Mouse (Mus musculus) gonadal fat pad, adult 2 months (tissue): ENCODE data around the gene Eipr1. TPM values are rescaled to one million over a fixed set of nuclear protein-coding genes. Genes with fewer than 3 reads are reported as not detected.
A peak's percentile ranks its signal among the peaks of the same experiment; 100 is the strongest.

Experiments
- DNase-seq: peaks from one replicate; pipeline ENCODE4 v3.0.0-alpha.2; 2012; ENCODE audit warnings: low read depth
- polyA plus RNA-seq: library from polyadenylated mRNA; depleted of rRNA; stranded (reverse); fragments of >200 nt; gene quantifications from 2 replicates; pipeline ENCODE4 v1.2.3, GENCODE M21; 2012

The Eipr1 gene
- polyA plus RNA-seq, 1 experiment, result 51.6 TPM

GRCm38 (mm10) chr12:28817891-28818290 lies 66.3 kb downstream of the Eipr1 start:
- DNase-seq, result no peak

DNA sequence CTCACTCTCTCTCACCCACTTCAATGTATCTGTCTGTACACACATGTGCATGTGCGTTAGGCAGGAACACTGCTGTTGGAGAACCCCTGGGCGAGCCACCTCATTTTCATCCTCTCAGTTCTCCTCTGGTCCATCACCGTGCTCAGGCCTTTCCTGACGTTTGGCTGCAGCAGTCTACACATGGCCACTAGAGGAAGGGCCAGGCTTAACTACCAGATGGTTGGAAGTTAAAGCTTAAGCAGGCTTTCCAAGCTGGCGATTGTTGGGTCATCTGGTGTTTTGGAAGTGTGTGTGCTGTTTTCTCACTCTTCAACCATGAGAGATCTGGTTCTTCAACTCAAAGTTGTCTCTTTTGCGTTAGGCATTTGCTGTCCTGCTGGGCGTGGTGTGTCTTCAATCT lies 71.9 kb downstream of the Eipr1 start:
- no peak for DNase-seq

GRCm38 (mm10) chr12:28829502-28829901 lies 77.9 kb downstream of the Eipr1 start:
- no peak for DNase-seq

DNA sequence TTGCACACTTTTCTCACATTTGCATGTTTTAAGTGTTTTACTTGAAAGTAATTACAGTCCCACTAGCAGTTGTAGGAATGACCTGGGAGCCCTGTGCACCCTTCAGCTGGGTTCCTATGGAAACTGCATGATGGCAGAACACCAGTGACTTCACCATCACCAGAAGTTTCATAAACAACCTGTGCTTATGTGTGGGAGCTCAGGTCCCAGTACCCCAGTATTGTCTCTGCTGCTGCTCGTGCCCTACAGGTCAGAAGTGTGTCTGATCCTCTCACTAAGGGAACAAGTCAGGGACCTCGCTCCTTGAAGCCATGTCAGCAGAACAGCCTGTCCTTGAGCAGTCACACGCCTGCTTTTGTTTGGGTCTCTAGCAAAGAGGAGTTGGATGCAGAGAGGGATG lies 78.9 kb downstream of the Eipr1 start:
- no peak for DNase-seq

DNA sequence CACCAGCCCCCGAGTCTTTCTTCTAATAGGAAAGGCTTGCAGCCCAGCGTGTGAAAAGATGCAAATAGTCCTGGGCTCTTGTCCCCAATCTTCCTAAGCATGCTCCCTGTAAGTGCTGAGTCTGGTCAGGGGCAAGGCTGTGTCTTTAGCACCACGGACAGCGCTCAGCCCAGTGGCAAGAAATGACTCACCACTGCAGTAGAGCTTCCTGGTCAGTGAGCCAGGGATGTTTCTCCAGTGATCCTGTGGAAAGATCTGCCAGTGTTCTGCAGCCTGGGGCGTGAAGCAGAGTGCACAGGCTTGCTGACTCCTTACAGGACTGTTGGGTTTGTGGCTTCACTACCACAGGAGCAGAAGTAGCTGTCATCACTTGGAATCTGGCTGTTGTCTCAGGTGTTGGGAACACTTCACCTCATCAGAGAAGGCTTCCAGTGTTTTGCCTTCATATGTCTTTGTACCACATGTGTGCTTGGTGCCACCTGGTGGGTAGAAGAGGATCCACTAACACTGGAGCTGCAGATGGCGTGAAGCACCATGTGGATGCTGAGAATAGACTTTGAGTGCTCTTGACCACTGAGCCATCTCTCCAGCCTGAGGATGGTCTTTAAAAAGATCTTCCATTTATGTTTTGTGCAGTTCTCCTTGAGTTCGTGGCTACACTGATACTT lies 79.6 kb downstream of the Eipr1 start:
- DNase-seq, result peak; percentile 49

DNA sequence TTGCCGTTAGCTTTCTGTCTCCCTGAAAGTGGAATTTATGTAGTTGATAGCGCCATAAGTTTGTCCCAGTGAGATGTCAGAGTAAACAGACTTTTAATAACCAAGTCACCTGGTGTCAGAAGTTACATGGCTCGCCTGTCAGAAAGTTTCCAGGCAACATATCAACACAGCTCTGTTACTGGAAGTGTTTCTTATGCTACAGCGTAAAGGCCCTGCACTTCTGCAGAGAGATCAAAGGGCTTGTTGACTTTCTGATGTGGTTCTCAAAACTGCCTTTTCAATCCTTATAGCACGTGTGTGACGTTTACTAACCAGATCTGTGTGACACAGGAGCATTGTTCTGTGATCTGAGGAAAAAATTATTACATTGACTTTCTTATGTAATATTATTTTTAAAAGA lies 82.7 kb downstream of the Eipr1 start:
- no peak for DNase-seq

GRCm38 (mm10) chr12:28835683-28836082 lies 84.1 kb downstream of the Eipr1 start:
- DNase-seq, result no peak

- no peak for DNase-seq
Measured at GRCm38 (mm10) chr12:28838268-28838667, 86.7 kb downstream of the Eipr1 start.

GRCm38 (mm10) chr12:28838971-28839370 lies 87.4 kb downstream of the Eipr1 start:
- DNase-seq, result no peak

DNA sequence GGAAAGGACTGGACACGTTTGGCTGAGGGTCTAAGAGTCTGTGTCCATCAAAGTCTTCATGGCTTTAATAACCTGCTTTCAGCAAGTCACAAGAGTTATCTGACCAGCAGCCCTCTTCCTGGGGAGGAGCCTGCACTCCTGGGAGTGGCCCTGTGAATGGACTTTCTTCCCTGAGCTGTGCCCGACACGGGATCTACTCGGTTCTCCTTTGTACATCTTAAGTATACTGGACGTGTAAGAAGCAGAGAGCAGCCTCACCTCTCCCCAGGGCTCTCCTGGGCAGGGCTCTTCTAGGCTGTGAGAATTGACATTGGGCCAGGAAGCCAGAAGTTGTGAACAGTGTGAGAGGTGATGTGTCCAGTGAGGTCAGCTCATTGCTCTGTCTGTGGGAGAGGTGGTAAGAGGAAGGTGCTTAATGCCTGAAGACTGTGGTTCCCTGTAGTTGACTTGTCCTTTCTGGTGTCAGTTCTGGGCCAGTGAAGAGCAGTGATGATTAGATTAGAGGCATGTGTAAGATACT lies 89.6 kb downstream of the Eipr1 start:
- DNase-seq, result no peak

- no peak for DNase-seq
Measured at GRCm38 (mm10) chr12:28845811-28846210, 94.2 kb downstream of the Eipr1 start.

DNA sequence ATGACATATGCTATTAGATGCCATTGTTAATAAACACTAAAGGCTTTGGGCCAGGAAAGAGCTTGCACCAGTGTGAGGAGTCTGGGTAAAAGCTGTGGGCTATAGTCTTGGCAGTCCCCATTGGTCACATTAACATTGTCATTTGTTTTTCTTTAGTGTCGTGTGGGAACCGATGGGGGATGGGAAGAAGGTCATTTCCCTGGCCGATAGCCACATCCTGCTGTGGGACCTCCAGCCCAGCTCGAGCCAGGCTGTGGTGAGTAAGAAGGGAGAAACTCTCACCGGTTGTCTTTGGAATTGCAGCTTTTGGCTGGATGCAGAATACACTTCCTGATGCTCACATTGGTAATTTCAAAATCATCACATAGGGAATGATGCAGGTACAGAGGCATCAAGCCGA lies 95.8 kb downstream of the Eipr1 start:
- DNase-seq, result no peak

GRCm38 (mm10) chr12:28848726-28849612 lies 97.4 kb downstream of the Eipr1 start:
- no peak for DNase-seq

DNA sequence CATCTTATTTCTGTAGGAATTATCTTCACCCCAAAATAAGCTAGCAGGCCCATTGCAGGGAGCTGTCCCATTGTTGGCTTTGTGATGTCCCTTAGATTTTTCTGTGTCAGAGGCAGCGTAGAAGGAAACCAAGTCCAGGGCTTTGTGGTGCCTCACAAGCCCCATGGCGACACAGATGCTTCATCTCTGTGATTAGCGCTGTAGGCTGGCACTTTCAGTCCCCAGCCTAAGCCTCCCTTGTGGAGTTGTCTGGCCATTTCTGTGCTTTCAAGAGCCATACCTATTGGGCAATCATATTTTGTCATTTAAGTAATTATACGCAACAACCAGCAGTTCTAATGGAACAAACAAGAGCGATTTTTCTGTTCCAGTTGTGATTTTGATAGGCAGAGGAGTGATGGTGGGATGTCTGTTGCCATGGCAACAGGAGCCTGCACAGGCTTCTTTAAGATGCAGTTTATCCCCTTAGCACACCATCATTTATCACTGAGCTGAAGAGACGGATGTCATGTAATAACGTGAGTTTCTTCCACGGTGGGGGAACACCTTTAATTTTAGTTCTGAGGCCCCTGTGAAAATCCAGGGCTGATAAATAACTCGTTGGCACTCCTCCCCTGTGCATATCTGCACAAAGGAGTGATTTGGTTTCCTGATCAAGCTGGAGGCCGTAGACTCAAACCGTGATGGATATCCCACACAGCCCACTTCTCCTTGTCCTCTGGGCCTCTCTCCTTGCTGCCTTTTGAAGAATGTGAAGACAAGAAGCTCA lies 108.1 kb downstream of the Eipr1 start:
- DNase-seq, result no peak

DNA sequence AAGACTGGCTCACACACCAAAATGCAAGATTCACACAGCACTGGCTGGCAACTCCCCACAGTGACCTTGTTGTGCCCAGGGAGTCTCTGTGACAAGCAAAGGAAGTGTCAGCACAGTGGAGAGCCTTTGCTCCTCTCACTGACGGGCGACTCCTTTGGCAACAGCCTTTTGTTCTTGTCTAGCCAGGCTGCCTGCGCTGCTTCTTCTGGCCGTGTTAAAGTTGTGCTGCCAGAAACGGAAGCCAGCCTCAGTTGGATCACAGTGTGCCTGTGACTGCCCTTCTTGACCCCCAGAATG lies 108.6 kb downstream of the Eipr1 start:
- no peak for DNase-seq

DNA sequence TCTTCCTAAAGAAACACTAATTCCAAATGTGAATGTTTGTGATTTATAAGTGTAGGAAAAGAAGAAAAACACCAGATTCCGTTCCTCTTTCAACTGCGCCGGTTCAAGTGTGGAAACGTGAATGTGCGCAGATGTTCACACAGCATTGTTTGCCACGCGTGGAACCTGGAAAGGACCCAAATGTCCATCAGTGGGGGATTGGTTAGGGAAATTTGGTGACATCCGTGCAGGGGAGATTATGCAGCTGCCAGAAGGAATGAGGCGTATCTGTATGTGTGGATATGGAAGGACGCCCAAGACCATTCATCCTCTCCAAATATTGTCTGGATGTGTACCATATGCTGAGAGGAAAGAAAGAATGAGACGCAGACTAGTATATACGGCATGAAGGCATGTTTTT lies 111.7 kb downstream of the Eipr1 start:
- DNase-seq, result no peak

- DNase-seq, result no peak
Measured at GRCm38 (mm10) chr12:28866121-28866520, 114.5 kb downstream of the Eipr1 start.

GRCm38 (mm10) chr12:28868794-28869193 lies 117.2 kb downstream of the Eipr1 start:
- DNase-seq, result no peak

GRCm38 (mm10) chr12:28872271-28872670 lies 120.7 kb downstream of the Eipr1 start:
- DNase-seq, result peak; percentile 14

DNA sequence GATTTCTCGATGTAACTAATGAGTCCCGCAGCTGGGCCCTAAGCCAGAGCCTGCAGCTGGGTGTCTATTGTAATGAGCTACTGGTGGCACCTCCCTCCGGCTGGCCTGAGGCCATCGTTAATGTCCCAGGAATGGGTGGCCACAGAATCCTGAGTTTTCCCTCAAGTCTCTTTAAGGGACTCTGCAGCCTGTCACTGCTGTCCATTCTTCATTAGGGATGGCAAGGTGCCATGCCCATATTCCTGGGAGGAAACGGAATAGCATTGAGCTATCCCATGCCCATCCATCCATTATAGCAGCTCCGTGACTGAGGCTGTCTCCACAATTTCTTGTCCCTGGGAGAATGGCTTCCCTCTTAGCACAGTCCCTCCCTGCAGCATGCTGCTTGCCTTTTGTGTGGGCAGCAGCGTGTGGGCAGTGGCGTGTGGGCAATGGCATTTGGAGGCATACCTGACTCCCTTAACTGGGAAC lies 123.2 kb downstream of the Eipr1 start:
- no peak for DNase-seq

DNA sequence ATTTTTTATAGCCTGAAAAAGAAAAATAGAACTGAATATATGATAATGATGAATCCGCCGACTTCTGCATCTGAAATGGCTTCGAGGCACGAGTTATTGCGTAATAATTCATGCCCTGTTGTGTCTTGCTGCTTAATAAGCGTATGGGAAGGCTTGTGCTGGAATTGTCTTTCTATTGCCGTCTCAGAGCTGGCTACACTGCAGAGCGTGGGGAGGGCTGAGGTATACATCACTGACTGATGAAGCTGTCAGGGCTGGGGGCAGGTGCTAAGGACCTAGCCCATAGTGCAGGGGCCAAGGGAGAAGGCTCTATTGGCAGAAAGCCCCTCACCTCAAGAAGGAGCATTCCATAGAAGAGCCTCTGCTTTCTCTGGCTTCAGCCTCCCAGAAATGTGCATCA lies 123.9 kb downstream of the Eipr1 start:
- no peak for DNase-seq

GRCm38 (mm10) chr12:28880471-28880870 lies 128.9 kb downstream of the Eipr1 start:
- no peak for DNase-seq
